Mouse (Mus musculus): ENCODE results near the gene Tut1. TPM values are rescaled to one million over a fixed set of nuclear protein-coding genes. Genes with fewer than 3 reads are reported as not detected.

Gene Tut1
- polyA plus RNA-seq, 1 experiment from 2014 or later: 18.7 TPM

GRCm38 (mm10) chr19:8944062-8944461, 9.6 kb upstream of the Tut1 start:
- H3K27ac ChIP-seq: peak overlapping the region; percentile 98
- H3K4me1 ChIP-seq (replicated peaks): peaks cover 66% of the 10 kb centered on the region
- 6% methylated on average over 5 of the region's 5 CpGs for whole genome bisulfite sequencing (ENCODE audit: insufficient replicate concordance)
- peak overlapping the region; percentile 78 for H3K4me2 ChIP-seq
- no peaks in the 10 kb centered on the region for H3K9me3 ChIP-seq (replicated peaks)
- DNase-seq (peak; percentile 54), ATAC-seq (ENCODE audit: low read depth) (peak; percentile 49)
- H3K27me3 ChIP-seq: no peaks in the 10 kb centered on the region
- peaks cover 69% of the 10 kb centered on the region for H3K36me3 ChIP-seq
- H3K9ac ChIP-seq: peak overlapping the region; percentile 100
- peak overlapping the region; percentile 98 for H3K4me3 ChIP-seq (replicated peaks)

DNA sequence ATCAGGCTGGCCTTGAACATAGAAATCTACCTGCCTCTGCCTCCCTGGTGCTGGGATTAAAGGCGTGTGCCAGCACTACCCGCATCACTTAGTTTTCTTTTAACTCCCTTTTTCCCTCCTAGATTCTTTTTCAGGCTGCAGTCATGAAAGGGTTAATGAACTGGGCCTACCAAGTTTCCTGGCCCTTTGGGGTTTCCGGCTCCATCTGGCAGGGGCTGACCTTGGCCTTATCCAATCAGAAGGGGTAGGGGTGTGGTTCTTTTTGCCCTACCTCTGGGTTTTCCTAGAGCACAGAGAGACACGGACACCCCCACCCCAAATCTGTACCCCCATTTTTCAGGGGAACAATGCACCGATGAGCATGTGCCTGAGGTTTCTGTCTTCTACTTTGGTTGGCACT, 8.9 kb upstream of the Tut1 start:
- H3K27ac ChIP-seq: peak overlapping the region; percentile 98
- peak overlapping the region; percentile 78 for H3K4me2 ChIP-seq
- peaks cover 66% of the 10 kb centered on the region for H3K4me1 ChIP-seq (replicated peaks)
- H3K9ac ChIP-seq: peak overlapping the region; percentile 100
- DNase-seq (peak; percentile 66), ATAC-seq (ENCODE audit: low read depth) (no peak)
- H3K4me3 ChIP-seq (replicated peaks): peak overlapping the region; percentile 98
- no peaks in the 10 kb centered on the region for H3K27me3 ChIP-seq
- H3K9me3 ChIP-seq (replicated peaks): no peaks in the 10 kb centered on the region
- 19% methylated on average over 5 of the region's 5 CpGs for WGBS (ENCODE audit: insufficient replicate concordance)
- H3K36me3 ChIP-seq: peaks cover 70% of the 10 kb centered on the region

DNA sequence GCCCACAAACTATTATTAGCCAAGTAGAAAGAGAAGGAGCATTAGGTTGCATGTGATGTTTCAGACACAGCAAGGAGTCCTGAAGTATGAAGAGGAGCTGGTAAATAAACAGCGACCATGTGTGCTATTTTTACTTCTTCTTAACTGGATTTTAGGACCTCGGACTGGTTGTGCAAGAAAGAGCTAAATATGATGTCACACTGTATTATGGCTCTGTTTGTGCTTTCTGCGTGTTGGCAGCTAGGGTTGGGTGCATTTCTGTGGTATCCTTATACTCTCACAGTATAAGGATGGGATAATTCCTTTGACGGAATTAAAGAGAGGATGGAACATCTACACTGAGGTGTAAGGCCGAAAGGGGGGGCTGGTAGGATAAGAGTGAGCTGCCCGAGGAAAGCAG, 8.4 kb upstream of the Tut1 start:
- Histone ChIP-seq H3K27me3 (no peaks in the 10 kb centered on the region), H3K4me2 (peak overlapping the region; percentile 78), H3K27ac (peak overlapping the region; percentile 98), H3K9ac (peak overlapping the region; percentile 100), H3K36me3 (peaks cover 72% of the 10 kb centered on the region), H3K4me1 (replicated peaks) (peaks cover 64% of the 10 kb centered on the region), H3K4me3 (replicated peaks) (peak overlapping the region; percentile 98; the same call in 1 of the 2 replicates), H3K9me3 (replicated peaks) (no peaks in the 10 kb centered on the region)
- DNase-seq (no peak), ATAC-seq (ENCODE audit: low read depth) (no peak)
- WGBS (ENCODE audit: insufficient replicate concordance): 67% methylated on average over 6 of the region's 6 CpGs

DNA sequence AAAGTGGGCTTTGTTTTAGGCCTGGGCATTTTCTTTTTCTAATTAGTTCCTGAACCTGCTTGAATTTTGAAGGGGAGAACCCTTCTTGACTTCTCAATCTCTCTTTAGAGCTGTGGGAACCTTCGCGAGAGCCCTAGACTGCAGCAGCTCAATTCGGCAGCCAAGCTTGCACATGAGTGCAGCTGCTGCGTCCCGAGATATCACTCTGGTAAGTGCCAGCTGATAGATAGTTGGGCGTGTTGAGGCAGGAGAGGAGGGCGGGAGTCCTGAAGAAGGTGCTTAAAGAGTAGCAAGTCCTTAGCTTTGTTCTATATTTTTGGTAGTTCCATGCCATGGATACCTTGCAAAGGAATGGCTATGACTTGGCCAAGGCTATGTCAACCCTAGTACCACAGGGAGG, 6.7 kb upstream of the Tut1 start:
- H3K4me2 ChIP-seq: peak overlapping the region; percentile 78
- peak overlapping the region; percentile 30; the same call in 1 of the 2 replicates for H3K9ac ChIP-seq
- no peaks in the 10 kb centered on the region for H3K27me3 ChIP-seq
- no peaks in the 10 kb centered on the region for H3K9me3 ChIP-seq (replicated peaks)
- H3K27ac ChIP-seq: peak overlapping the region; percentile 78
- H3K36me3 ChIP-seq: peaks cover 82% of the 10 kb centered on the region
- WGBS (ENCODE audit: insufficient replicate concordance): 34% methylated on average over 7 of the region's 7 CpGs
- ATAC-seq (ENCODE audit: low read depth) (peak; percentile 60), DNase-seq (no peak)
- no peak overlapping the region; the same call in 1 of the 2 replicates for H3K4me3 ChIP-seq (replicated peaks)
- H3K4me1 ChIP-seq (replicated peaks): peaks cover 56% of the 10 kb centered on the region

- Histone ChIP-seq H3K4me1 (replicated peaks) (peaks cover 57% of the 10 kb centered on the region), H3K36me3 (peaks cover 78% of the 10 kb centered on the region), H3K4me2 (no peak overlapping the region), H3K27ac (no peak overlapping the region), H3K9ac (no peak overlapping the region), H3K4me3 (replicated peaks) (no peak overlapping the region), H3K9me3 (replicated peaks) (no peaks in the 10 kb centered on the region), H3K27me3 (no peaks in the 10 kb centered on the region)
- DNase-seq (no peak), ATAC-seq (ENCODE audit: low read depth) (no peak)
- WGBS (ENCODE audit: insufficient replicate concordance): 80% methylated on average over 5 of the region's 5 CpGs
Observed at GRCm38 (mm10) chr19:8950190-8950589, 3.5 kb upstream of the Tut1 start.

GRCm38 (mm10) chr19:8952241-8952640, 1.4 kb upstream of the Tut1 start:
- Histone ChIP-seq H3K36me3 (peaks cover 74% of the 10 kb centered on the region), H3K27ac (peak overlapping the region; percentile 75; the same call in 1 of the 2 replicates), H3K27me3 (no peaks in the 10 kb centered on the region), H3K9me3 (replicated peaks) (no peaks in the 10 kb centered on the region), H3K4me1 (replicated peaks) (peaks cover 42% of the 10 kb centered on the region), H3K9ac (peak overlapping the region; percentile 81; the same call in 1 of the 2 replicates), H3K4me3 (replicated peaks) (peak overlapping the region; percentile 76; the same call in 1 of the 2 replicates), H3K4me2 (peak overlapping the region; percentile 80)
- ATAC-seq (ENCODE audit: low read depth) (no peak), DNase-seq (no peak)
- whole genome bisulfite sequencing (ENCODE audit: insufficient replicate concordance): 87% methylated on average over 9 of the region's 9 CpGs

DNA sequence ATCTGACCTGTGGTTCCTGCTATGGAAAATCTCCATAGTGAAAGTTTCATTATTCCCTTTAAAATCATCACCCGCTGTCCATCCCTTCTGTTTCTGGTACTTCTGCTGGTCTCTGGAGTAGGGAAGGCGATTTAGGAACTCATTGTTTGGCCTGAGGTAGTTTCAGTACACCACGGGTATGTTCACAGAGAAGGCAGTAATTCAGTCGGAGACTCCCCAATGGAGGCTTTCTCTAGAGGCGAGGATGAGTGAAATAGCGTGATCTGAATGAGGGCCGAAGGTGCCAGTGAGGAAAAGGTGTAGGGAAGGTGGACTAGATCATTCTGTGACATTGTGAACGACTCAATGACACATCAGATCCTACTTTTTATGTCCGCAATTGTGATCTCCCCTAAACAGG, 524 bp downstream of the Tut1 start:
- H3K9ac ChIP-seq: peak overlapping the region; percentile 81
- peaks cover 72% of the 10 kb centered on the region for H3K36me3 ChIP-seq
- peak overlapping the region; percentile 76 for H3K4me3 ChIP-seq (replicated peaks)
- ATAC-seq (ENCODE audit: low read depth): no peak
- H3K4me2 ChIP-seq: peak overlapping the region; percentile 80
- H3K27me3 ChIP-seq: no peaks in the 10 kb centered on the region
- DNase-seq: no peak
- WGBS (ENCODE audit: insufficient replicate concordance): 5% methylated on average over 9 of the region's 9 CpGs
- H3K4me1 ChIP-seq (replicated peaks): peaks cover 37% of the 10 kb centered on the region
- H3K9me3 ChIP-seq (replicated peaks): no peaks in the 10 kb centered on the region
- H3K27ac ChIP-seq: peak overlapping the region; percentile 75

DNA sequence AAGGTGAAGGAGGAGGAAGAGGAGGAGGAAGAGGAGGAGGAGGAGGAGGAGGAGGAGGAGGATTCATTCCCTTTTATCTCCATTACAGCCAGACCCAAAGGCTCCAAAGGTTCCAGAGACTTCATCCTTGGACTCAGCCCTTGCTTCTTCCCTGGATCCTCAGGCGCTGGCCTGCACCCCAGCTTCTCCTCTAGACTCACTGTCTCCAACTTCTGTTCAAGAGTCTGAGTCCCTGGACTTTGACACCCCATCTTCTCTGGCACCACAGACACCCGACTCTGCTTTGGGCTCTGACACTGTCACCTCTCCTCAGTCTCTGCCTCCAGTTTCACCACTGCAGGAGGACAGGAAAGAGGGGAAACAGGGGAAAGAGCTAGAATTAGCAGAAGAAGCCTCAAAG, 8.6 kb downstream of the Tut1 start:
- Histone ChIP-seq H3K4me1 (replicated peaks) (peaks cover 11% of the 10 kb centered on the region), H3K9me3 (replicated peaks) (no peaks in the 10 kb centered on the region), H3K36me3 (peaks cover 85% of the 10 kb centered on the region), H3K27ac (no peak overlapping the region), H3K27me3 (no peaks in the 10 kb centered on the region), H3K4me3 (replicated peaks) (no peak overlapping the region), H3K4me2 (no peak overlapping the region), H3K9ac (no peak overlapping the region)
- ATAC-seq (ENCODE audit: low read depth) (no peak), DNase-seq (no peak)
- WGBS (ENCODE audit: insufficient replicate concordance): 67% methylated on average over 2 of the region's 2 CpGs

- no peak overlapping the region for H3K4me3 ChIP-seq (replicated peaks)
- peaks cover 38% of the 10 kb centered on the region for H3K4me1 ChIP-seq (replicated peaks)
- ATAC-seq (ENCODE audit: low read depth) (no peak), DNase-seq (no peak)
- H3K27ac ChIP-seq: peak overlapping the region; percentile 4; the same call in 1 of the 2 replicates
- H3K4me2 ChIP-seq: 0 out of 2 replicates have a peak overlapping the region, but pooled peaks have one; percentile 71
- no peaks in the 10 kb centered on the region for H3K27me3 ChIP-seq
- H3K36me3 ChIP-seq: peaks cover 77% of the 10 kb centered on the region
- 0 out of 2 replicates have a peak overlapping the region, but pooled peaks have one; percentile 22 for H3K9ac ChIP-seq
- WGBS (ENCODE audit: insufficient replicate concordance): 88% methylated on average over 11 of the region's 11 CpGs
- no peaks in the 10 kb centered on the region for H3K9me3 ChIP-seq (replicated peaks)
Observed at GRCm38 (mm10) chr19:8965075-8965474, 11.4 kb downstream of the Tut1 start.

GRCm38 (mm10) chr19:8965771-8966170, 12.1 kb downstream of the Tut1 start:
- Histone ChIP-seq H3K4me3 (replicated peaks) (peak overlapping the region; percentile 67), H3K4me1 (replicated peaks) (peaks cover 38% of the 10 kb centered on the region), H3K27ac (peak overlapping the region; percentile 87), H3K27me3 (no peaks in the 10 kb centered on the region), H3K4me2 (peak overlapping the region; percentile 71), H3K36me3 (peaks cover 77% of the 10 kb centered on the region), H3K9ac (peak overlapping the region; percentile 75), H3K9me3 (replicated peaks) (no peaks in the 10 kb centered on the region)
- WGBS (ENCODE audit: insufficient replicate concordance): 74% methylated on average over 8 of the region's 8 CpGs
- ATAC-seq (ENCODE audit: low read depth) (no peak), DNase-seq (no peak)

DNA sequence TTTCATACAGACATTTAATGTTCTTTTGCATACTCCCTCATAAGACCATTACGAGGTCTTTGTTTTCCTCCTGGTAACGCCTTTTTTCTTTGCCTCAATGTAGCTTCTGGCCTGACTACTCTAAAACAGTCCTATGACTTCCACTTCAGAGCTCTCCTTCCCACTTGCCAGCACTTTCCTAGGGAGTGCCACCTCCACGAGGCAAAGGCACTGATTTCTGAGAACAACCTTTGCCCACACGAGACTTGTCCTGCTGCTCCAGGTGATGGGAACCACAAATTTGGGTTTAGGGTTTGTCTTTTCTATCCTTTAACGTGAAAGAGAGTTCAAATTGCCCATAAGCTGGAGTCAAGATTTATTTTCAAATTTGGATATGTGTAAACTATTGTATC, 12.5 kb downstream of the Tut1 start:
- H3K36me3 ChIP-seq: peaks cover 77% of the 10 kb centered on the region

More for the DNA sequence above, 12.5 kb downstream of the Tut1 start:
- 36% methylated on average over 5 of the region's 5 CpGs for WGBS (ENCODE audit: insufficient replicate concordance)
- ATAC-seq (ENCODE audit: low read depth) (no peak), DNase-seq (no peak)
- Histone ChIP-seq H3K4me1 (replicated peaks) (peaks cover 39% of the 10 kb centered on the region), H3K27ac (peak overlapping the region; percentile 87), H3K4me2 (peak overlapping the region; percentile 71), H3K9ac (peak overlapping the region; percentile 75), H3K9me3 (replicated peaks) (no peaks in the 10 kb centered on the region), H3K27me3 (no peaks in the 10 kb centered on the region), H3K4me3 (replicated peaks) (peak overlapping the region; percentile 67)
